Mouse (Mus musculus): ENCODE measurements at regions not wholly inside any gene's neighbourhood (a gene's known extent, or its start where the extent isn't known, plus 50 kb on each side); places are given as distances from the start of the nearest gene placed in this dataset.

- TF ChIP-seq CTCF (IDR thresholded peaks at IDR 0.05; ENCODE audit: low read depth) (no peak), EP300 (optimal IDR thresholded peaks at IDR 0.05) (no peak)
Observed at GRCm38 (mm10) chr1:35860779-35861178, 207.4 kb upstream of the Hs6st1 start.

All from stomach, postnatal 0 days (tissue).